Mouse (Mus musculus) stomach, postnatal 0 days (tissue): ENCODE data around the gene Dhx40.
"Not testable (repeated sequence)": the region's sequence is repeated elsewhere in the genome, so short reads cannot be mapped to it uniquely, and the experiment has no call there.

ENCODE experiments used
- CTCF ChIP-seq: IDR thresholded peaks from 2 replicates; pipeline ENCODE4 v1.5.1; 2016; ENCODE audit warnings: antibody characterized with exemption, low read depth, mild to moderate bottlenecking, moderate library complexity
- EP300 ChIP-seq: optimal IDR thresholded peaks from 2 replicates; pipeline ENCODE3; 2016; ENCODE audit warnings: antibody characterized with exemption

DNA sequence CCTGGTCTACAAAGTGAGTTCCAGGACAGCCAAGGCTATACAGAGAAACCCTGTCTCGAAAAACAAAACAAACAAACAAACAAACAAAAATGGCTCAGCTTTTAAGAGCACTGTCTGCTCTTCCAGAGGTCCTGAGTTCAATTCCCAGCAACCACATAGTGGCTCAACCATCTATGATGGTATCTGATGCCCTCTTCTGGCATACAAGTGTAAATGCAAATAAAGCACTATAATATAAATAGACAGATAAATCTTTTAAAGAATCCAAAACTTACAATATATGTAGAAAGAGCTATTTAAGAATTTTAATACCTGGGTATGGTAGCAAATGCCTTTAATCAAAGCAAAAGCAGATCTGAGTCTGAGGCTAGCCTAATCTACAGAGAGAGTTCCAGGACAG, 69.2 kb downstream of the Dhx40 start:
- TF ChIP-seq EP300 = not testable (repeated sequence)
- TF ChIP-seq CTCF = peak; percentile 28
